Mouse (Mus musculus) myocyte (in vitro differentiated cells): ENCODE data around the gene Gipc2. TPM values are rescaled to one million over a fixed set of nuclear protein-coding genes. Genes with fewer than 3 reads are reported as not detected.
"Not testable (repeated sequence)": the region's sequence is repeated elsewhere in the genome, so short reads cannot be mapped to it uniquely, and the experiment has no call there.

Experiments
- H3K27me3 ChIP-seq: one replicate; pipeline ENCODE4 v1.6.1; 2011; ENCODE audit not compliant: control insufficient read depth, insufficient read depth, insufficient read length
- H3K36me3 ChIP-seq: one replicate; pipeline ENCODE4 v1.6.1; 2011; ENCODE audit not compliant: control insufficient read depth, insufficient read depth
- H3K4me2 ChIP-seq: one replicate; pipeline ENCODE4 v1.6.1; 2011; ENCODE audit warnings: low read depth, control low read depth
- H3K4me3 ChIP-seq: one replicate; pipeline ENCODE4 v1.5.1; 2011; ENCODE audit warnings: mild to moderate bottlenecking, control low read depth, moderate library complexity
- H3K79me2 ChIP-seq: one replicate; pipeline ENCODE4 v1.6.1; 2011; ENCODE audit not compliant: control insufficient read depth, insufficient read depth
- H3ac ChIP-seq: one replicate; pipeline ENCODE4 v1.6.1; 2011; ENCODE audit not compliant: control insufficient read depth, insufficient read length
- CEBPB ChIP-seq: IDR thresholded peaks from 2 replicates; pipeline ENCODE4 v1.6.1; 2011; ENCODE audit warnings: mild to moderate bottlenecking, moderate library complexity; ENCODE audit not compliant: poor library complexity, insufficient read depth, severe bottlenecking
- E2F4 ChIP-seq: IDR thresholded peaks from one replicate; pipeline ENCODE4 v1.6.1; 2011; ENCODE audit warnings: mild to moderate bottlenecking, control low read depth, moderate library complexity; ENCODE audit not compliant: insufficient read depth
- MAX ChIP-seq: IDR thresholded peaks from one replicate; pipeline ENCODE4 v1.6.1; 2011; ENCODE audit warnings: low read depth, mild to moderate bottlenecking, control low read depth
- MYOD1 ChIP-seq, 3 experiments: IDR thresholded peaks; one replicate each; pipeline ENCODE4 v1.6.1; 2011; ENCODE audit warnings: control low read depth in 2 of 3, low read depth in 2 of 3, mild to moderate bottlenecking in 2 of 3, moderate library complexity in 1 of 3; ENCODE audit not compliant: insufficient read length in 2 of 3, control insufficient read depth in 1 of 3
- MYOG ChIP-seq, 3 experiments: IDR thresholded peaks; one replicate each; pipeline ENCODE4 v1.6.1; 2011; ENCODE audit warnings: control low read depth in 2 of 3, low read depth in 2 of 3, mild to moderate bottlenecking in 2 of 3; ENCODE audit not compliant: insufficient read length in 2 of 3, control insufficient read depth in 1 of 3, insufficient read depth in 1 of 3
- POLR2A ChIP-seq: IDR thresholded peaks from one replicate; pipeline ENCODE4 v1.6.1; 2011; ENCODE audit warnings: low read depth, mild to moderate bottlenecking, control low read depth, moderate library complexity; ENCODE audit not compliant: insufficient read length
- POLR2AphosphoS2 ChIP-seq: IDR thresholded peaks from one replicate; pipeline ENCODE4 v1.6.1; 2011; ENCODE audit warnings: low read depth, control low read depth; ENCODE audit not compliant: insufficient read length
- REST ChIP-seq: IDR thresholded peaks from one replicate; pipeline ENCODE4 v1.6.1; 2011; ENCODE audit warnings: mild to moderate bottlenecking, control low read depth, moderate library complexity; ENCODE audit not compliant: insufficient read depth, insufficient read length
- SRF ChIP-seq: IDR thresholded peaks from one replicate; pipeline ENCODE4 v1.6.1; 2011; ENCODE audit warnings: low read depth; ENCODE audit not compliant: control insufficient read depth, insufficient read length
- TCF12 ChIP-seq: IDR thresholded peaks from one replicate; pipeline ENCODE4 v1.6.1; 2011; ENCODE audit warnings: mild to moderate bottlenecking, control low read depth; ENCODE audit not compliant: poor library complexity, insufficient read depth, severe bottlenecking
- TCF3 ChIP-seq: IDR thresholded peaks from one replicate; pipeline ENCODE4 v1.6.1; 2011; ENCODE audit warnings: low read depth, control low read depth; ENCODE audit not compliant: insufficient read length
- USF1 ChIP-seq: IDR thresholded peaks from one replicate; pipeline ENCODE4 v1.6.1; 2011; ENCODE audit warnings: low read depth, mild to moderate bottlenecking, control low read depth, moderate library complexity
- polyA plus RNA-seq: library from polyadenylated mRNA; unstranded; fragments of >200 nt; fragmentation: generic; extraction: Trizol; gene quantifications from one replicate; pipeline ENCODE4 v1.2.1, GENCODE M21; 2012; ENCODE audit warnings: missing spikeins

The Gipc2 gene
- polyA plus RNA-seq, 1 experiment: 0.16 TPM

GRCm38 (mm10) chr3:152130963-152131362 is 35.1 kb downstream of the Gipc2 start:
- Histone ChIP-seq H3K4me2 (no peak overlapping the region), H3K27me3 (no peaks in the 10 kb centered on the region), H3K36me3 (no peaks in the 10 kb centered on the region), H3ac (no peak overlapping the region), H3K79me2 (no peaks in the 10 kb centered on the region), H3K4me3 (no peak overlapping the region)
- TF ChIP-seq MYOD1 (IDR thresholded peaks at IDR 0.05; ENCODE audit: control insufficient read depth in 1 of 3, insufficient read length in 2 of 3, low read depth in 2 of 3) (no peak), SRF (no peak), POLR2AphosphoS2 (no peak), POLR2A (no peak), TCF3 (no peak), E2F4 (no peak), MAX (no peak), REST (no peak), USF1 (no peak), TCF12 (no peak), CEBPB (no peak), MYOG (IDR thresholded peaks at IDR 0.05; ENCODE audit: control insufficient read depth in 1 of 3, insufficient read depth in 1 of 3, insufficient read length in 2 of 3, low read depth in 2 of 3) (no peak)

- H3ac ChIP-seq, H3K36me3 ChIP-seq, H3K4me3 ChIP-seq, H3K4me2 ChIP-seq, H3K27me3 ChIP-seq, H3K79me2 ChIP-seq: not testable (repeated sequence)
These were observed 36.6 kb downstream of the Gipc2 start for GRCm38 (mm10) chr3:152129426-152129825.

GRCm38 (mm10) chr3:152128631-152129030 is 37.4 kb downstream of the Gipc2 start:
- TF ChIP-seq USF1: no peak
- Histone ChIP-seq H3K4me3 (no peak overlapping the region), H3K79me2 (no peaks in the 10 kb centered on the region), H3K36me3 (no peaks in the 10 kb centered on the region), H3ac (no peak overlapping the region), H3K4me2 (no peak overlapping the region), H3K27me3 (no peaks in the 10 kb centered on the region)

GRCm38 (mm10) chr3:152127144-152127543 is 38.9 kb downstream of the Gipc2 start:
- no peak overlapping the region for H3K4me3 ChIP-seq
- no peaks in the 10 kb centered on the region for H3K36me3 ChIP-seq
- H3K79me2 ChIP-seq: no peaks in the 10 kb centered on the region
- H3K27me3 ChIP-seq: no peaks in the 10 kb centered on the region
- peak overlapping the region; percentile 50 for H3K4me2 ChIP-seq
- no peak overlapping the region for H3ac ChIP-seq
- TF ChIP-seq MAX (no peak), CEBPB (peak; percentile 42; the same call in 1 of the 2 replicates)

GRCm38 (mm10) chr3:152122720-152123119 is 43.3 kb downstream of the Gipc2 start:
- H3K36me3 ChIP-seq: no peaks in the 10 kb centered on the region
- TF ChIP-seq POLR2A (peak; percentile 36), REST (no peak)
- H3K4me2 ChIP-seq: peak overlapping the region; percentile 78
- H3ac ChIP-seq: no peak overlapping the region
- H3K79me2 ChIP-seq: no peaks in the 10 kb centered on the region
- H3K4me3 ChIP-seq: no peak overlapping the region
- no peaks in the 10 kb centered on the region for H3K27me3 ChIP-seq

- Histone ChIP-seq H3K4me3 (no peak overlapping the region), H3K4me2 (peak overlapping the region; percentile 78), H3ac (no peak overlapping the region), H3K79me2 (no peaks in the 10 kb centered on the region), H3K36me3 (no peaks in the 10 kb centered on the region), H3K27me3 (no peaks in the 10 kb centered on the region)
- TF ChIP-seq E2F4 (no peak), POLR2A (no peak), REST (no peak), TCF12 (no peak), USF1 (peak; percentile 83), CEBPB (0 out of 2 replicates have a peak, but pooled peaks have one; percentile 32), MAX (no peak), SRF (no peak)
These were observed 43.9 kb downstream of the Gipc2 start for GRCm38 (mm10) chr3:152122101-152122500.
